Mouse (Mus musculus) v-Abl transformed pro-B cells (cell line): ENCODE data around the gene Spink4.

Experiments used
- in situ Hi-C, 2 experiments: fragments of 400-800 bp; cut with MboI; formaldehyde crosslinking; loops; one replicate each; pipeline ENCODE4 v1.15.1; 2025; ENCODE audit not compliant: unreplicated experiment in 2 of 2

Gene Spink4

GRCm38 (mm10) chr4:40947565-40948159, 27.8 kb downstream of the Spink4 start:
- in situ Hi-C loops = loop anchor here in 1 of 2 experiments (25.0 kb wide), 1 partner anchor 810 kb away; the partner anchor contains the start of gene Aco1

- in situ Hi-C loops = loop anchor here in 1 of 2 experiments (25.0 kb wide), 1 partner anchor 811 kb away; the partner anchor contains the start of gene Aco1
These were observed 28.4 kb downstream of the Spink4 start, which contains the start of the genes Bag1 and Chmp5 for GRCm38 (mm10) chr4:40948160-40948708. Bag1 (minus strand) TSS chr4:40948294. Chmp5 (plus strand) TSS chr4:40948407.

GRCm38 (mm10) chr4:40953521-40953920, 33.7 kb downstream of the Spink4 start:
- in situ Hi-C loops = loop anchor here in 1 of 2 experiments (25.0 kb wide), 1 partner anchor 691 kb away; the partner anchor contains the start of genes Smim27 and Topors

- in situ Hi-C loops = loop anchor here in 1 of 2 experiments (25.0 kb wide), 1 partner anchor 694 kb away; the partner anchor contains the start of genes Smim27 and Topors
These were observed 36.1 kb downstream of the Spink4 start for GRCm38 (mm10) chr4:40955942-40956341.

GRCm38 (mm10) chr4:40963536-40963935, 43.7 kb downstream of the Spink4 start:
- in situ Hi-C loops = loop anchor here in 1 of 2 experiments (25.0 kb wide), 1 partner anchor 701 kb away; the partner anchor contains the start of genes Smim27 and Topors

GRCm38 (mm10) chr4:40969161-40969560, 49.3 kb downstream of the Spink4 start:
- in situ Hi-C loops = loop anchor here in 1 of 2 experiments (25.0 kb wide), 1 partner anchor 707 kb away; the partner anchor contains the start of genes Smim27 and Topors

GRCm38 (mm10) chr4:40969781-40970591, 50.1 kb downstream of the Spink4 start:
- in situ Hi-C loops = loop anchor here in 1 of 2 experiments (25.0 kb wide), 1 partner anchor 708 kb away; the partner anchor contains the start of genes Smim27 and Topors

- in situ Hi-C loops = loop anchor here in 1 of 2 experiments (25.0 kb wide), 1 partner anchor 708 kb away; the partner anchor contains the start of genes Smim27 and Topors
These were observed 50.7 kb downstream of the Spink4 start for GRCm38 (mm10) chr4:40970592-40970841.

GRCm38 (mm10) chr4:40970842-40971701, 51.2 kb downstream of the Spink4 start, which contains the start of gene Nfx1:
Nfx1 (plus strand) TSS chr4:40970906.
- in situ Hi-C loops = loop anchor here in 1 of 2 experiments (25.0 kb wide), 1 partner anchor 709 kb away; the partner anchor contains the start of genes Smim27 and Topors

- in situ Hi-C loops = loop anchor here in 1 of 2 experiments (25.0 kb wide), 1 partner anchor 709 kb away; the partner anchor contains the start of genes Smim27 and Topors
These were observed 51.9 kb downstream of the Spink4 start for GRCm38 (mm10) chr4:40971744-40972143.

GRCm38 (mm10) chr4:40974011-40974410, 54.2 kb downstream of the Spink4 start:
- in situ Hi-C loops = loop anchor here in 1 of 2 experiments (25.0 kb wide), 1 partner anchor 712 kb away; the partner anchor contains the start of genes Smim27 and Topors

- in situ Hi-C loops = no loop called here
These were observed 55.8 kb downstream of the Spink4 start for GRCm38 (mm10) chr4:40975678-40976077.

GRCm38 (mm10) chr4:40976651-40977050, 56.8 kb downstream of the Spink4 start:
- in situ Hi-C loops = no loop called here

GRCm38 (mm10) chr4:40979430-40979829, 59.6 kb downstream of the Spink4 start:
- in situ Hi-C loops = no loop called here
